Mouse (Mus musculus) layer of hippocampus, adult 9-10 months (tissue): Measurements from ENCODE around the gene Ubr4.

Experiments
- DNase-seq: peaks from one replicate; pipeline ENCODE4 v3.0.0; 2022; ENCODE audit warnings: low spot score

Ubr4 gene

DNA sequence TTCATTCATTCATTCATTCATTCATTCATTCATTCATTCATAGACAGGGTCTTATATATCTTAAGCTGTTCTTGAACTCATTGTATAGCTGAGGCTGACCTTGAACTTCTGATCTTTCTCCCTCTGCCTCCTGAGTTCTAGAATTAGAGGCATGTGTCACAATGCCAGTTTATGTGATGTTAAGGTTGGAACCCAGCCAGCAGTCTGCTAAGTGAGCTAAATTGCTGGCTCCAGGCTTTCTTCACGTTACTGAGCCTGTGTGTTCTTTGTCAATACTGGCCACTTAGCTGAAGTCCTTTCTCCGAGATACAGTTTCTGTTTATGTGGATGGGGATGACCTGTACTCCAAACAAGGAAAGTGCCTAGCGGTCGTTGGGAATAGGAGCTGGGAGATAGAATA lies 78.5 kb downstream of the Ubr4 start:
- peak; percentile 18 for DNase-seq

DNA sequence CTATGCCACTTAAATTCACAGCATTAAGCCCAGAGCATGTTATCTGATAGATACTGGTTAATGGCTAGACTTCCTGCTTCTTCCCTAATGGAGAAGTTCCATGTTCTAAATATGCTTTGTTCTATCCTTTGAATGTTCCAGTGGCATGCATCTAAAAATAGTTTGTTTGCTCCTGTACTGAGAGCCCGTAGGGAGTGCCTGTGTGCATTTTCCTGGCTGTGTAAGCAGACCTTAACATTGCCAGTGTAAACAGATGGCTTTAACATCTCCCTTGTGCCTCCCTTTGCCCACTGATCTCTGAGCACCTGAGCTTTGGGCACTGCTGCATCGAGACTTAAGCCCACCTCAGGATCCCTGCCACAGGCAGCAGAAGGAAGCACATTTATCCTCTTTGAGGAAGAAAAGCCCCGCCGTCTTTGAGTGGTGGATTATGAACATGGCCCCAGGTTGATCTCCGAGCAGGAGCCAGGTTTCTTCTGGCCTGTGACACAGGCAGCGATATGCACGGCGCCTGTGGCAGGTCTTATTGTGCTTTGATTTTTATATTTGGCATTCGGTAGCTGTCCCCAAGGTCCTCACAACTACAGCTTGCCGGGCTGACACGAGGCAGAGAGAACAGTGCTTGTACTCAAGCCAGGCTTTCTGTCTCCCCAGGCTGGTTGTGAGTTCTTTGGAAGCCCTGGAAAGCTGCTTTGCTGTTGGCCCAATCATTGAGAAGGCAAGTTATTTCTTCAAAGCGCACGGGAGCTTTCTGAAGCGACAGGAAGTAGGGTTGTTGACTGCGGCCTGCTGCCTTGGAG lies 80.8 kb downstream of the Ubr4 start:
- no peak for DNase-seq

DNA sequence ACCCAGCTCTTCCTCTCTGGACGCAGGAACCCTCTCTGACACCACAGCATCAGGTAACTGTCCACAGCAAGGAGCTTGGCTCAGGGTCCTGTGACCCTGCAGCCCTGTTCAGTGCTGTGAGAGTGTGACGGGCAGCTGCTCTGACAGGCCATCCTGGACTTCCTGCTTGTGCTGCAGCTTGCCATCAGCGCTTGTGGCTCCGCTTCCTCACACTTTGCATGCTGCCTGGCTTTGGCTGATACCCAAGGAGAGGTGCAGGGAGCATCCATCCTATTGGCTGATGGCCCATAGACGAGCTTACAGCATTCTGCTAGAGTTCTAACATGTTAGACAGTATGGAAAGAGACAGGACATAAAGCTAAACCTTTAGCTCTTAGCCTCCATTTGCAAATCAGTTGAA lies 88.8 kb downstream of the Ubr4 start:
- no peak for DNase-seq

DNA sequence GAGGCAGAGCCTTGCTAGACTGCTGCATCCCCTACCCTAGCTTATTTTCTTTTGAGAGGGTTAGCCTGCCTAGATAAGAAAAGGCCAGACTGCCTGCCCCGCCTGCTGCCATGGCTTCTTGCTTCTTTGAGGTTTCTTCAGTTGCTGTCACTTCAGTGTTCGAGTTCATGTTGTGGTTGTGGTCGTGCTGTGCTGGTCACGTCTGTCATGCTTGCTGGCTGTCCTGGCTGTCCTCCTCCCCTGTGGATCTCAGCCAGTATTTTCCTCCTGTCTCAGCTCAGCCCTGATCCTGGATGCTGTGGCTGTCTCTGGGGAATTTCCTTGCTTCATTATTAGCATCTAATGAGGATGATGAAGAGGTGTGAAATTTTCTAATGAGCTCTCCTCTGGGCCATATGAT lies 89.4 kb downstream of the Ubr4 start:
- DNase-seq, result no peak

DNA sequence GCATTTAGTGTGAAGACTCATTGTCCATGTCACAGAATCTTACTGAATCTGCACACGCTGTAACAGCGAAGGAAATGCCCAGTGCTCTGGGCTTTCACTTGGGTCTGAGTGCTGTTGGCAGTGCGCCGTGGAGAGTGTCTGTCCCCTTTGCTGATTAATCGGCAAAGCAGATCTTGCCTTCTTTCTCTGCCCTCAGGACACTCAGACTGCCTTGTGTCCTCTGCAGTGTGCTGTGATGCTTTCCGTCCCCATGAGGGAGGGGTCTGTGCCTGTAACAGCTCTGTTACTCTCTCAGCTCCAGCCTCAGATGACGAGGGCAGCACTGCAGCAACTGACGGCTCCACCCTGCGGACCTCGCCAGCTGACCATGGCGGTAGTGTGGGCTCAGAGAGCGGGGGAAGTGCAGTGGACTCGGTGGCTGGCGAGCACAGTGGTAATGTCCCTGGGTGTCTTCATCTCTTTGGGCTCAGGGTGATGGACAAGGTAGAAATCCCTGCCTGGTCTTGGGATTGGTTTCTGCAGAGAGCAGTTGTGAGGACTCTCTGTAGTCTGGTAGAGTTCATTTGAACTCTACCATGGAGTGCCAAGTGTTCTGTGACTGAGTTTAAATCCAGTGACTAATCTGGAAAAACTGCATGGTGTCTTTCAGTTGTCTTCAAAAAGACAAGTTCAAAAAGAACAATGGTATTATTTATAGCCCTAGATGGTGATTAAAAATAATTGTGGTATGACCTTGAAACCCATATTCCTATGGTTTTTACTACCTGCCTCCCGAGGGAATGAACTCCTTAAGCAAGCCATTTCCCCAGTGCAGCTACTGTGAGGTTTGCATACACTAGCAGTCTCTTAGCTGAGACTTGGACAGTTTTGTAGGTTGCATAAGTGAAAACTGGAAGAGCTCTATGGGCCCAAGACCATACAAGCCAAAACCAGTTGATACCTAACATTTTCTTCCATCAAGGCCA lies 90.3 kb downstream of the Ubr4 start:
- no peak for DNase-seq

DNA sequence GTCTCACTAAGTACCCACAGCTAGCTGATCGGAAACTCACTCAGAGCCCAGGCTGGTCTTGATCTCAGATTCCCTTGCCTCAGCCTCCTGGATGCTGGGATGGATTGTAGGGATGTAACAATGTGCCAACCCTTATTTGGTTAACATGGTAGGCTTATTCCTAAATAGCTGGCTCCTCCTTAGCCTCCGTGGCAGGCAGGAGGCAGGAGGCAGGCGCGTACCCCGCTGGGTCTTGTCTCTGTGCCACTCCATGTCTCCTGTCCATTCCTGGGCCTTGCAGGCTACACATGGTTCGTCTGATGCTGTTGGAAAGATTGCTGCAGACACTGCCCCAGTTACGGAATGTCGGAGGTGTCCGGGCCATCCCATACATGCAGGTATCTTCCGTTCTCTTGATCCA lies 91.9 kb downstream of the Ubr4 start:
- no peak for DNase-seq

DNA sequence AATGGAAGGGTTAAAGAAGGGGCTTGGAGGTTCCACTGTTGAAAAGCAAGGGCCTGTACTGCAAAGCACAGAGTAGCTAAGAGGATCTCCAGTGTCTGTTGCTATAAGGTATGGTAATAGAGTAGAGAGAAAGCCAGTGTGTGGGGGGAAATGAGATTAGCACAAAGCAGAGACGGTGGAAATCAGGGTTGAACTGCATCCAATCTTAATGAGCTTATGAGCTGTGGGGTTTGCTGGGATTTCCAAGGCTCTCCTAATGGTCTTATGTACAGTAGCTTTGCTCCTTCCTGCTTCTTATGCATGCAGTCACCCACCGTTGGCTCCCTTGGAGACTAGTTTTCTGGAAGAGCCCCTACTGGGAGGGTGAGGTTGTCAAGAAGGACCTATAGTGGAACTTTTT lies 93.8 kb downstream of the Ubr4 start:
- no peak for DNase-seq

DNA sequence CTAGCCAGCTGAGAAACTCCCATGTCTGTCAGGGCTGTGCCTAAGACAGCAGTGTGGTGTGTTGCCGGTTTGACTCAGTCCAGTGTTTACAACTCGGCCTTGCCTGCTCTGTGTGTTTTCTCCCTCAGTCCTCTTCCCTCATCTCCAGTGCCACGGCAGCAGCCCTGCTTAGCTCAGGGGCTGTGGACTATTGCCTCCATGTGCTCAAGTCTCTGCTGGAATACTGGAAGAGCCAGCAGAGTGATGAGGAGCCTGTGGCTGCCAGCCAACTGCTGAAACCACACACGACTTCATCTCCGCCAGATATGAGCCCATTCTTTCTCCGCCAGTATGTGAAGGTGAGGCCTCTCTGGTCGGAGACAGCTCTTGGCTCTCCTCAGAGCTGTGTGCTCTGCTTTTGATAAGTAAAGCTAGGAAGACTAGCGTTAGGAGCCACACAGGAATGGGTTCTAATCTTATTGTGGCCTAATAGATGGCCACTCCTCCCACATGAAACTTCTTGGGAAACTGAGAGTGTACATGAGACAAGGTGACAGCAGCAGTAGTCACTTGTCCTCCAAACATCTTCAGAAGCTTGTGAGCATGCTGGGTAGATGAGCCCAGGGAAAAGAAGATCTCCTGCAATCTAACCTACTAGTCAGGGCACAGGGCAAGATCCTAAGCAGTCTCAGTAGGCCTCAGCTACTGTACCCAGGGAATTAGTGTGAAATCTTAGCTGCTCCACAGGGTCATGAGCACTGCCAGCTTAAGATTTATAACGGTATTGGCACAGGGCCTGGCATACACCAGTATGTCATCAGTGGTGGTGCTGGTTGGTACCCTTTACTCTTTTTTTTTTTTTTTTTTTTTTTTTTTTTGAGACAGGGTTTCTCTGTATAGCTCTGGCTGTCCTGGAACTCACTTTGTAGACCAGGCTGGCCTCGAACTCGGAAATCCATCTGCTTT lies 94.6 kb downstream of the Ubr4 start:
- DNase-seq, result no peak

DNA sequence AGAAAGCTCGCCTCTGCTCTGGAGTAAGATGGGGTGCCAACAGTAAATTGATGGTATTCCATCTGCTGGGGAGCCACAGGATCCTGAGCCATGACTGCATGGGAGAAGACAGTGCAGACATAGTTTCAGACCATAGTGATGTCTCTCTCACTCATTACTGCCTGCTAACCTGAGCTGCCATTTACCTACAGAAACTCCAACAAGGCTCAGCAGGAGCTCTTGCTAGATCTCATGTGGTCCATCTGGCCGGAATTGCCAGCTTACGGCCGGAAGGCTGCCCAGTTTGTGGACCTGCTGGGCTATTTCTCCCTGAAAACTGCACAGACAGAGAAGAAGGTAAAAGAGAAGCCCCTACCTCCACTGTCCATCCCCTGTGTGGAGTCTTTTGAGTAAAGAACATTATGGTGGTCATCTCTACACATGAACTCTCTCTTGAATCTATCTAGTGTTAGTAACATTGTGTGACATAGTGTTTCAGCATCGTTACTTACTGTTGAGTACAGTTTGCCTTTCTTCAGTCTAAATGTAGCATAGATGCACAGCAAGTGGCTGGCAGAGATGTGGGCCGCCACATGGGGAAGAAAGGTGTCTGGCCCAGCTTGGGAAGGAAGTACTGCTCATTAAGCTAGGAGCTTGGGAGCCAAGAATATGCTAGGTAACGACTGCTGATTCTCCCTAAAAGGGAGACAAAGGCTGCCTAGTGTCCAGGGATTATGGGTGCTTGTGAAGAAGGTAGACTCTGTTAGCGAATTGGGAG lies 100.7 kb downstream of the Ubr4 start:
- no peak for DNase-seq

DNA sequence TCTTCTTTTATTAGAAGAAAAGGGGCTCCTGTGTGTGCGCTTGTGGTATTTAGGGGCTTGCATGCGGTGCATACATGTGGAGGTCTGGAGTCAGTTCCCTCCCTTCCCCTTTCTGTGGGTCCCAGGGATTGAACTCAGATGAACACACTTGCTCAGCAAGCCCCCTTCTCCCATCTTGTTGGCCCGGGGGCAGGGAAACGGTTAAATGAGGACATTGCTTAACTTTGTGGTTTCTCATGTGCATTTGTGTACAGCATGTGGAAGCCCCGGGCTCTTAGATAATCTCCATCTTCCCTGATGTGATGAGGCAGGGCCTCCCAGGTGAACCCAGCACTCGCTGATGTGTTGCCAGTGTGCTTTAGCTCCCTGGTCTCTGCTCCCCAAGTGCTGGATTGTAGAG lies 101.9 kb downstream of the Ubr4 start:
- no peak for DNase-seq

DNA sequence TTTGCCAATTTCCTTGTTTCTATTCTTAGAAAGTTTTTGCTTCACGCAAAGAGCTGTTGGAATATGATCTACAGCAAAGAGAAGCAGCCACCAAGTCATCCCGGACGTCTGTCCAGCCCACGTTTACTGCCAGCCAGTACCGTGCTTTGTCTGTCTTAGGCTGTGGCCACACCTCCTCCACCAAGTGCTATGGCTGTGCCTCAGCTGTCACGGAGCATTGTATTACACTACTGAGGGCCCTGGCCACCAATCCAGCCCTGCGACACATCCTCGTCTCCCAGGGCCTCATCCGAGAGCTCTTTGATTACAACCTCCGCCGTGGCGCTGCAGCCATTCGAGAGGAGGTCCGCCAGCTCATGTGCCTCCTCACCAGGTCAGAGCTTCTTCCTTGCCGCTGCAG lies 107.6 kb downstream of the Ubr4 start:
- DNase-seq, result no peak

DNA sequence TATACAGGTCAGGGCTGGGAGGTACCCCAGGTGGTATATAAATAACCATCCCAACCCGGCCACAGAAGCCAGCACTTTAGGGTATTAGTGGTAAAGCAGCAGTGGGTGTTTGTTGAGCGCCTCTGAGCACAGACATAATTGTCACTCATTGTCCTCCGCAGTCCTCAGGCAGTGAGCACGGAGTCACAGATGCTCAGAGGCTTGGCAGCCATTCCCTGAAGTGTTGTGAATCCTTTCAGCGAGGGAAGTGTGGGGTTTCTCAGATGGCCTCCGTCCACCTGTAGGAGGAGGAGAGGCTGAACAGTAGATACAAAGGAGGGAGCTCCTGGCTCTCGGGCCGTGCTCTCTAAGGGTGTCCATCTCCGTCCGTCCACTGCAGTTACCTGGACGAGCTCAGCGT lies 111.8 kb downstream of the Ubr4 start:
- DNase-seq, result no peak

DNA sequence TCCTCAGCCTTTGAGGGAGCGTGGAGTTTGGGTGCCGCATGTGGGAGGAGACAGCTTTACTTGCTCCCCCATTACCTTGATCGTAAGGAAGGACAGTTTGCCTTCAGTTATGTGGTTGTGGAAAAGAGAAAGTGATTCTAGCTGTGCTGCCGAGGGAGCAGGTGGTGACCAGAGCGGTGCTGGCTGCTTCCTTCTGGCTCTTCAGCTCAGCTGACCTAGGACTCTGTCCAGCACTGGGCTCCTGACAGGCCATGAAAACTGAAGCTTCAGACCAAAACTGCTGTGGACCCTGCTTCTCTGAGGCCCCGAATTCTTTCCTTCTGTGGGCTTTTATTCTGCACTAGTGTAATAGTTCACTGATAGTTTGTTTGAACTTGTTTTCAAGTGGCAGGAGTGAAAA lies 114.1 kb downstream of the Ubr4 start:
- no peak for DNase-seq

DNA sequence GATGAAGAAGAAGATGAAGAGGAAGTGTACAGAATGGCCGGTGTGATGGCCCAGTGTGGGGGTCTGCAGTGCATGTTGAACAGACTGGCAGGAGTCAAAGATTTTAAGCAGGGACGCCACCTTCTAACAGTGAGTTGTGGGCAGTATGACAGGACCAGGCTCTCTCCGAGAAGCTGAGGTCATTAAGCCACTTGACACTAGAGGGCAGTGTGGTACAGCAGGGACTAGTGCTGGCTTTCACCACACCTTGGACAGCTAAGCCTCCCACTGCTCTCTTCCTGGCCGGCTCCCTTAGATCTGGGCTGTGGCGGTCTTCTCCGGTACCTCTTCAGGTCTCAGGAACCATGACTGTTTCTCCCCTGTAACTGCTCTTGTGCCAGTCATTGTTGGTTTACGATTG lies 117.8 kb downstream of the Ubr4 start:
- peak; percentile 80 for DNase-seq

DNA sequence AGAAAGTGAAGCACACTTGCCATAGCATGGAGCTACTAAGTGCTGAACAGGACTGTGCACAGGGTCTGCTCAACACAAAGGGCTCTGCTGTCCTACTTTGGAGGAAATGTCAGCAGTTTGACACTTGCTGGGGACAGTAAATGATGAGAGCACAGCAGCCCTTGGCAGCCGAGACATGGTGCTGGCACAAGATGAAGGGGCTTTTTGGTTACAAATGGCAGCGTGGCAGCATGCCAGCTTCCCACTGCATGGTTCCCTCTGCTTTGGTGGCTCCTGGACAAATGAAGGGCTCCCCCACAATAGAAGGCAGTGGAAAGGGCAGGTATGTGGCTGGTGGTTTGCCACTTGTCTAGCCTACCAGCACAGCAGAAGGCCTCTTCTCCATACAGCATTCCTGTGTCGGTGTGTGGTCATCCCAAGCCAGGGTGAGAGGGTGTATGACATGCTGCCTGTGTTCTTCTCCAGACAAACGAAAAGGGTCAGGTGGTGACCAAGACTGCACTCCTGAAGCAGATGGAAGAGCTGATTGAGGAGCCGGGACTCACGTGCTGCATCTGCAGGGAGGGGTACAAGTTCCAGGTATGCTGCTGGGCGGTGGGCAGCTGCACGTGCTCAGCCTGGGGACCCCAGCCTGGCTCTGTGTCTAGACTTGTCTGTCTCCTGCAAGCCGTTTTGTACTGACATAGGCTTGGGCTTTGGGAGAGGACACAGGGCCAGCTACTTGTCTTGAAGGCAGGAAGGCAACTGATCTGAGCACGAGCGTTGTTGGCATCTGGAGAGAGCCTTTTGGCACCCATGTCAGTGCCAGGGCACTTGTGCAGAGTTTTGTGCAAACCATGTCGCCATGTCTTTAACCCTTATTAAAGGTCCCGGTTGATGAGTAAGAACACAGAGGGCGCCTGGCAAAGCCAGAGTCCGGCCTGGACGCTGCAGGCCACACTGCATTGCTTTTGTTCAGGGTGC lies 124.5 kb downstream of the Ubr4 start:
- DNase-seq, result no peak

DNA sequence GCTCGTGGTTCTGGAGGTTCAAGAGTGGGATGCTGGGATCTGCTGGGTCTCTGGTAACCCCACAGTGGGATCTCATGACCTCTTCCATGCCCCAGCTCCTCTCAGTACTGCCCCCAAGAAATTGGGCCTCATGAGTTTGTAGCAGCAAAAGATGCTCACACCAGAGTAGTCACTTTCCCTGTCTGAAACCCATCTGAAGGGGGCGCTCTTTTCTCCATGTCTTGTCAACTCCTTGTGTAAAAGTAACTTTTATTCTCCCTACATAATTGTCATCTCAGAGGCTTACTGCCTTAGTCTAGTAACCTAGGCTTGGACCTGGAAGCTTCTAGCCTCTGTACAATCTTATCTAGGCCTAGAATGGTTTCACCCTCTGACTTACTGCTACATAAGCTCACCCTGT lies 125.6 kb downstream of the Ubr4 start:
- no peak for DNase-seq

DNA sequence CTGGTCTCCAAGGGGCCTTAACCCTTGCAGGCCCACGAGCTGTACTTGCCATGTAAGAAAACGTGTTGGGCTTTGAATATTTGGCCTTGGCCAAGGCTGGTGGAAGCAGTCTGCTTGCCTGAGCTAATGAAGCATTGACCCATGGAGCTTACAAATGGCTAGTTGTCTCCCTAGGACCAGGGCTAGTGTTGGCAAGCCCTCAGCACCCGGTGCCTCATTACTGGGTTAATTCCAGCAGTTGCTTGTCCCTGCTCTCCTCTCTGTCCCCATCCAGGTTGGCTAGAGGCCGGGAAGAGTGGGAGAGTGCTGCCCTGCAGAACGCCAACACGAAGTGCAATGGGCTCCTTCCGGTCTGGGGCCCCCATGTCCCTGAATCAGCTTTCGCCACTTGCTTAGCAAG lies 126.8 kb downstream of the Ubr4 start:
- DNase-seq, result no peak

DNA sequence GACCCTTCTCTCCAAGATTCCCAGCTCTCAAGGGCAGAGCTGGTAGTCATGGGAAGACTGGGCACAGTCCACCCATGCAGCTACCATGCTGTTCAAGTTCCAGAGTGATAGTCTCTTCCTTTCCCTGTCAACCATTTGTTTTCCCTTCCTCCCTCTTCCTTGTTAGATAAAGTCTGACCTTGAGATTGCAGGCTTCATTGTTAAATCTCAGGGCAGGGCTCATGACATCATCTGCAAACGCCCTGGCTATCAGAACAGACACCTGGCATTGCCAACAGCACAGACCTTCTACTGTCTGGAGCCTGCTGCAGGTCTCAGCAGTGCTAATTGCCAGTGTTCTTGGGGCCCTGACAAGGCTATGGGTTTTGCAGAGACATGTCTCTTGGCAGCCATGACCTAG lies 129.0 kb downstream of the Ubr4 start:
- no peak for DNase-seq

DNA sequence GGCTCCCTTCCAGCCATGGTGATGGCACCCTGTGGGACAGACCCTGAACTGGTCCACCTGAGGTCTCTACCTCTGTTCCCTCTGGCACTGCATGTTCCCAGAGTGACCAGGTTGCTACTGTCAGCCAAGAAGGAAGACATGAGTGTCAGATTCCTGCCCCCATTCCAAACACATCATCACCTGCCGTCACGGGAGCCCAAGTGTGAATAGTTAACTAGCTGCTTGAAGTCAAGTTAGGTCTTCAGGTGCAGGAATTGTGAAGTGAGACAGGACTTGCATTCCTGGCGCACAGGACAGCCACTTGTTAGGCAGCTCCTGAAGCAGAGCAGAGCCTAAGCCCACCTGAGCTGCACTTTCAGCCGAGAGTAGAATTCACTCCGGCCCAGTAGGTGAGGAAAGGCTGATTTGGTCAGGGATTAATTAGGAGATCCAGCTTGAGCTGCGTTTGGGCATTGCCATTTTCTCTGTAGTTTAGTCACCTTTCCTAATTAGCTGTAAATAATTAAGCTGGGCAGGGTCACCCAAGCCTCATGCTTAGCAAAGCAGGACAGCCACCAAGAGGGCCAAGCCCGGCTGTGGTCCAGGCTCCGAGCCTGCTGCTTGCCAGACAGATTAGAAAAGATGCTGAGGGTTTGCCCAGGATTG lies 131.2 kb downstream of the Ubr4 start:
- DNase-seq, result no peak

DNA sequence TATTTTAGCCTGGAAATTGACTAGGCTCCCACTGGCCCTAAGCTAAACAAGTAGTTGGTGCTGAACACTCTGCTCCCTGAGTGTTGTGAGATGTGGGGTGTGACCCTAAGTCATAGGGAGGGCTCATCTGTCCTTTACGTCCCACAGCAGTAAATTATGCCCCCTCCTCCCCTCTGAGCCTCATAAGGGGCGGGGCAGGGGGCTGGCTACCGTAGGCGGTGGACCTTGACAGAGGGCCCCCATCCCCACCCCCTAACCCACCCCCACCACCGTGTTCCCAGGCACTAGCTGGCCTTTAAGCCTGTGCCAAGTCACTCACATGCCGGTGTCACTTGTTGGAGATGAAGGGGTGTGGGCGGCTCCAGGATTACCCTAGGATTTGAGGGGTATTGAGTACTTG lies 132.1 kb downstream of the Ubr4 start:
- DNase-seq, result no peak
